Mouse (Mus musculus): ENCODE measurements at regions not wholly inside any gene's neighbourhood (a gene's known extent, or its start where the extent isn't known, plus 50 kb on each side); places are given as distances from the start of the nearest gene placed in this dataset.
"Not testable (repeated sequence)": the region's sequence is repeated elsewhere in the genome, so short reads cannot be mapped to it uniquely, and the experiment has no call there.

DNA sequence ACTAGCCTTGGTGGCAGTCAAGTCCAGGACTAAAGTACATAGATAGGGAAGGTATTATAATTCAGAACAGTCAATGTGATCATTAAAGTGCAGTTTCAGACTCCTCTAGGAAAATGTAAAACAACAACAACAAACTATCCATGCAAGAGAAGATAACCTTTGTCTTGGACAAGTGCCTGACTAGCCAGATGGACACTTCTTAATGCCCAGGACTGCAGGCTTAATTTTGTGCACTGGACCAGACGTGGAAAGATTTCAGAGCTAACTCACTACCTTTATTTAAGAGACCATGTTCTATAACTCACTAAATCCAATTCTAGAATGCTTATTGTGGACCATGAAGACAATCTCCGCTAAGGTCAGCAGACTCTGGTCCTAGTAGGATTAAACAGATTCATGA, 215.6 kb upstream of the Stxbp5 start:
- DNase-seq (ENCODE audit: low read depth, low spot score), result no peak

DNA sequence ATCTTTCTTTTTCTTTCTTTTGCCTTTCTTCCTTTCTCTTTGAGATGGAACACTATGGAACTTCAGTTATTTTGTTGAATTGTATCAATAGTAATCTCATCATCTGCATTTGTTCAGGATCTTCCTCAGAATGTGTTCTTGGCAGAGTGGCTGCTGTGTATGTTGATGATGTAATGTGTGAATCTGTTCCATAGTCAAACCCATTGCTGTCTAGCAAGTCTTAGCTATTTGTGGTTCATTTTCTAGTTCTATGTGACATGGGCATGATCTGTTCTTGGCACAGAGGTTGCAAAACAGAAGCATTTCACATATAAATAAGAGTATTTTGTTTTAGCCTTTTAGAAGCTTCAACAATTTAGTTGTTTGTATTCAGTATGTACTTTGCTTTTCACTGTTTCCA, 212.4 kb upstream of the Stxbp5 start:
- DNase-seq (ENCODE audit: low read depth, low spot score), result no peak

DNA sequence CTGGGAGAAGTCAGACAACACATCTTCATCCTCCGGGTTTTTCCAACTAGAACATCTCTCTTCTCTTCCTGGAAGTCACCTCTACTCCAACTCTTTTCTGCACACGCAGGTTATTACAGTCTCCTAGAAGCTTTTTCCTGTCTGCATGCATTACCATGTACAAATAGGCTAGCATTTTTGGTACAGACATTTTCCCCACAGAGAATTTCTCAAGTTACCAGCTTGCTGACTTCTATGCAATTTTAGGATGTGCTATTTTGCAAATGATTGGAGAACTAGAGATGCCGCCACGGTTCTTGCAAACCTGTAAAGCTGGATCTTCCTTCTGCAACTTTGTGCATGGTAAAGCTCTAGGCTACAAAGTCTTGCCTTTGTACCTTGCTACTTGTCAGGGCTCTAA, 210.2 kb upstream of the Stxbp5 start:
- no peak for DNase-seq (ENCODE audit: low read depth, low spot score)

DNA sequence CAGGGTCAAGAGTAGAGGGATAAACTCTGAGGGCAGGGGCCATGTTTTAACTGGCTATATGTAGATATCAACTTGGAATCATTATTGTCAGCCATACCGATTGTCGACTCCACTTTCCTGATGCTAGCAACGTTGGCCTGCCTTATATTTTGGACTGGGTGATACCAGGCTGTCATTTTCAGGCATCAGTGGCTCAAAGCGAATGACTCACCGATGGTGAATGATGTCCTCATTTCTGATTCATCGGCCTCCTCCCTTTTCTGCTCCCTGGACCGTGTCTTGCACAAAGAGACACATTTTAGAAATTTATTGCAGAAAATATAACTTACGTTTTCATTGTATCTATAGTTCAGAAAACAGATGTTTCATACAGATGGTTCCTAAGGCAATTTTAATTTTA, 209.0 kb upstream of the Stxbp5 start:
- DNase-seq (ENCODE audit: low read depth, low spot score), result no peak

DNA sequence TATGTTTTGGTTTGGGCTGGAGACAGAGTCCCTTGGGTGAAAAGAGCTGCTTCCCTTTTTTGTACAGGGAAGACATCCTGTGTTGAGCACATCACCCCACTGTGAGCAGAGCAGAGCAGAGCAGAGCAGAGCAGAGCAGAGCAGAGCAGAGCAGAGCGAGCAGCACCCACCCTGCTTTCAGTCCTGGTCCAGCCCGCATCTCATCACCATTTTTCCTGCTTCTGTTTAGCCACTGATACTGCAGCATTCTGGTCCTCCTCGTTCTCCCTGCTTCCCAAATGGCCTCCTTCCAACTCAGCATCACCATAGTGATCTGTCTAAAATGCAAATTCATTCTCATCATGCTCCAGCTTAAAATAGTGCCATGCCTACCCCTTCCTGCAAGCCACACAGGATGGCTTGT, 206.2 kb upstream of the Stxbp5 start:
- peak; percentile 15 for DNase-seq (ENCODE audit: low read depth, low spot score)

DNA sequence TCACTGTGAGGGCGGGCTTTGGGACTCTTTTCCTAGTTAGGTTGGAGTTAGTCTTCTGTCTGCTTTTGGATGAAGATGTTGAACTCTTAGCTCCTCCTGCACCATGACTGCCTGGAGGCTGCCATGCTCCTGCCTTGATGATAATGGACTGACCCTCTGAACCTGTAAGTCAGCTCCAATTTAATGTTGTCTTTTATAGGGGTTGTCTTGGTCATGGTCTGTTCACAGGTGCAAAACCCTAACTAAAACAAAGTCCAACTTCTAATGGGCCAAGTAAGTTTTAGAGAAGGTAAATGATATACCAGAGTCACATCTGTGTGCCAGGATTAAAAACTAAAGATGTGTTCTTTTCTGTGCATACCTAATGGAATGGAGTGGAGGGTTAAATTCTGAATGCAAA, 205.8 kb upstream of the Stxbp5 start:
- DNase-seq (ENCODE audit: low read depth, low spot score), result no peak

DNA sequence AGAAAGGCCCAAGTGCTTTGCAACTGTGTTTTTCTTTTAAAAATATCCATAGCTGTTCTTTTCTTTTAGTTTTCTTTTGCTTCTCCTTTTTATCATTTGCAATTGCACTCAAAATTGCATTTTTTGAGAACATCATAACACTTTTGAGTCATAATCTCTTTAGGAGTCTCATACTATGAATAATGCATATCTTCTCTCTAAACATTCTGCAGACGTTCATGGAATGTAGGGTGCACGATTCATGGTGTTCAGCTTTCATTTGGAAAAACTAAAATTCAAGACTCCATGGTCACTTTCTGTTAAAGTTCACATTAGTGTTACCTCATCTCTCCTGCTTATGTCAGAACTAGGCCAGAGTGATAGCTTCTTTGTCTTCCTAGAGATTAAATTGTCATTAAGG, 200.8 kb upstream of the Stxbp5 start:
- no peak for DNase-seq (ENCODE audit: low read depth, low spot score)

DNA sequence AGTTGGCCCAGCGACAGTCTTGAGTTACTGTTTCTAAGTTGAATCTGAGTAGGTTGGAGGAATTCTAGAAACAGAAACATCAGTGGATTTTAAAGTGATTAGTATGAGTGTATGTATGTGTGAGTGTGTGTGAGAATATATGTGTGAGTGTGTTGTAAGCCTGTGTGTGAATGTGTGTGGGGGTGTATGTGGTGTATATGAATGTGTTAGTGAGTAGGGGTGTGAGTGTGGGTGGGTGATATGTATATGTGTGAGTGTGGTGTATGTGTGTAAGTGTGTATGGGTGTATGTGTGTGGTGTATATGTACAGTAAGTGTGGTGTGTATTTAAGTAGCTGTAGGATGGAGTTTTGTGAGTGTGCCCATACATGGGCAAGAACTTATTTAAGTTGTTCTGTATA, 197.6 kb upstream of the Stxbp5 start:
- DNase-seq (ENCODE audit: low read depth, low spot score), result no peak

DNA sequence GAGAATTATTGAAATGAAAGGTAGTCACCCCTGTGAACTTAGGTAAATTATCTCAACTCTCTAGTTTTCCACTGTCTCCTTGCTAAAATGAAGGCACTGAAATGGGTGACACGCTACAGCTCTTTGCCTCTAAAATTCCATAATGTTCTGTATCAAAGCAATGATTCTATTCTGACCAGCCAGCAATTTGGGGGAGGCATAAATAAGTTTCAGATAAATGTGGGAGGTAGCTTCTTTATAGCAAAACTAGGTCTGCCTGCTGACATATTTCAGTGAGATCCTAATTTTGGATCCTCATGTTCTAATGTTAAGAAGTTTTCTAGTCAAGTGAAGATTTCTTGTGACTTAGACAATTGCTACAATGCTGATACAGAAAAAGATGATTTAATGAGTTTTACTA, 193.2 kb upstream of the Stxbp5 start:
- no peak for DNase-seq (ENCODE audit: low read depth, low spot score)

DNA sequence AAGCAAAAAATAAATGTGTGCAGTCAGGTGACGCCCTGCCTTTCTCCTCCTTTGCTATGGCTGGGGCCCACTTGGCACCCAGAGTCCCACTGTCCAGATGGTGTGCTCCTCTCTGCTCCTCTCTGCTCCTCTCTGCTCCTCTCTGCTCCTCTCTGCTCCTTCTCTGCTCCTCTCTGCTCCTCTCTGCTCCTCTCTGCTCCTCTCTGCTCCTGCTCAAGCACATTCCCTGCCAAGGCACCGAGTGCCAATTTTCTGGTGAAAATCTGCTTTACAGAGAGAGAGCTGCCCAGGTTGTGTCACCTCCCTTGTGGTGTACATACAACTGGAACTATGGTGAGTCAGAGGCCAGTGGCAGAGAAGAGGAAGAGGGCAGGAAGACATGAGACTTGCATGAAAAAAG, 192.8 kb upstream of the Stxbp5 start:
- DNase-seq (ENCODE audit: low read depth, low spot score), result no peak

DNA sequence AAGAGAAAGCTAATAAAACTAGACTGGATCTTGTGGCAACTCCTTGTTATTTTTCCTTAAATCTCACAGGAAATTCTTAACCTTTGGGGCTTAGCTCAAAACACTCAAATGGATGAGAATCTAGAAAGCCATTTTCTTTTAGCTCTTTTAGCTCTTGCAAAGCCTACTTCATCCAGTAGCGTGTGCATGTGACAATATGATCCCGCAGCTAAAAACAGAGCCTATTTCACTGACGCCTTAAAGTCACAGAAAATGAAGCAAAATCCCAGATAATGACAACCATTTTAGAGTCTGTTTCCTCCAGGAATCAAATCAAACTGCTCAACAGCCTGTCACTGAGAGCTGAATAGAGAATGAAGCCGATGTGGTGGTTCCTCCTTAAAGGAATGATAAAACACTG, 185.1 kb upstream of the Stxbp5 start:
- DNase-seq (ENCODE audit: low read depth, low spot score), result no peak

DNA sequence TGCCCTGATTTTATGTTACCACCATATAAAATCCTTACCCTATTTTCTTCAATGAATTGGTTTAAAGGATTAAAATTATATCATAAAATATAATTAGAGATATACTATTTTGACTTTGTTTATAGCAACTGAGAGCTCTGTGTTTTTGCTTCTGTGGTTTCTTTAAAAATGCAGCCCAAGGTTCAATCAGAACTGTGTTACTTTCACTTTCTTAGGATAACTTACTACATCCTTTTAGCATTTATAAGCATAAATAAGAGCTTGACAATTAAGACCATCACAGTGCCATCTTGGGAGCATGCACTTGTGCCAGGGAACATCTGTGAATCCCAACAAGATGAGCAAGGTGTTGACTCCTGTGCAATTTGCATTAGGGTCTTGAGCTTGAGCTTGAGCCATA, 169.3 kb upstream of the Stxbp5 start:
- no peak for DNase-seq (ENCODE audit: low read depth, low spot score)

DNA sequence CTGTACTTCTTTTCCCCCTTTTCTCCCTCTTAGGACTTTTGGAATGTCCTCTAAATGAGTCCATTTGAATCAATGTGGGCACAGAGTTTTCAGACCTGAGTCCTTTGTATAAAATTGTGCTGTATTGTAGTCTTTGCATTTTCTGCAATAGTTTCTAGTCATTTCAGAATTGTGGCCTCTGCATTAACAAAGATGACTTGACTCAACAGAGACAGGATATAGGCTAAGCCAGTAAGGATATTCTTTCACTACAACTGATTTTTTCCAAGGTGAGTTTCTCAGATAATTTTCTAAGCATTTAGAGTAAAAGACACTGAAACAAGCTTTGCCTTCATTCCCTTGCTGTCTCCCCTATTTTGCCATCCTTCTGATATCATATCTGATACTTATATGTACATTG, 168.8 kb upstream of the Stxbp5 start:
- DNase-seq (ENCODE audit: low read depth, low spot score), result not testable (repeated sequence)

DNA sequence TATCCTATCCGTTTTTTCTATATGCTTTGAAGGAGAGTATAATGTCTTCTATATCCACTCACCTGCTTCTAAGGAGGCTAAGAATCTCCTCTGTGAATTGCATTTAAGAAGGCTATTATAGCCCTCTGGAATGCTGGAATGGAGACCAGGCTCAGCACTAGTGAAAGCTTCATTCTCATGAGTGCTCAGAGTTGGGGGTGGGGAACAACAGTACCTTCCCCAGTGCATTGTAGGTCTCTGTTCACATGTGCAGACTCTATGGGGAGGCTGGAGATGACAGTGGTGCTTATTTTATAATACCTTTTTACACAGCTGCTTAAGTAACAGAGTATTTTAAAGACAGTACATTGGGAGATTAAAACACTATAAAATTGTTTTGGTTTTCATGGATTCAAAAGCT, 145.9 kb upstream of the Stxbp5 start:
- no peak for DNase-seq (ENCODE audit: low read depth, low spot score)

DNA sequence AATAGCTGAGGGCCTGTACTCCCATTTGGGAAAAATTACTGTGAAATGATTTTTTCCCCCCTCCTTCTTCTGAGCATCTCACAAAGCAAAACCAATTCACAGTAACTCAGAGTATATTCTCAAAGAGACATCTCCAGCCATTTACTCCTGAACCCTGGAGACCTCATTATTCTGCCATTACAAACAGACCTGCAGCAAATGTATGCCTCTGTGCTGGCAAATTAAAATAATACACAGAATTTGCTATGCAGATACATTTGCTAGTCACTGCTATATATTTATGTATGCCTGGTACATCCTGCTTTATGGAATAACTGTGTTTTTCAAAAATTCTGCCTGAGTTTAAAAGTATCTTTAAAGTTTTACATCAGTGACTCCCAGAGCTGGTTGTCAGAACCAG, 145.4 kb upstream of the Stxbp5 start:
- DNase-seq (ENCODE audit: low read depth, low spot score), result no peak

DNA sequence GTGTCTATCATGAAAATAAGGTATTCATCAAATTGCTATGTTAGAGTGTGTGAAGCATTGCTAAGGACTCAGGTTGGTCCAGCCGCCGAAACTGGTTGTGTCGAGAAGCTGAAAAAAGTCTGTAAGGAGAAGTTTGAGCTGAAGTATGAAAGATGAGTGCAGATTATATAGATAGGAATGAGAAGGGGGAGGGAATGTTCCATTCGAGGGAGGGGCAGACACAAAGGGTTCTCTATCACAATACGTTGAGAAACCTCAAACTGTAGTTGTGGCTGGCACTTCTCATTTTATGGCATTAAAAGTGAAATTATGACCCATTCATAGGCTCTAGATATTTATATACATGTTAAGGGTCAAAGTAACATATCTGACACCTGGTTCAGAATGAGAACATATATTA, 108.4 kb upstream of the Stxbp5 start:
- no peak for DNase-seq (ENCODE audit: low read depth, low spot score)

DNA sequence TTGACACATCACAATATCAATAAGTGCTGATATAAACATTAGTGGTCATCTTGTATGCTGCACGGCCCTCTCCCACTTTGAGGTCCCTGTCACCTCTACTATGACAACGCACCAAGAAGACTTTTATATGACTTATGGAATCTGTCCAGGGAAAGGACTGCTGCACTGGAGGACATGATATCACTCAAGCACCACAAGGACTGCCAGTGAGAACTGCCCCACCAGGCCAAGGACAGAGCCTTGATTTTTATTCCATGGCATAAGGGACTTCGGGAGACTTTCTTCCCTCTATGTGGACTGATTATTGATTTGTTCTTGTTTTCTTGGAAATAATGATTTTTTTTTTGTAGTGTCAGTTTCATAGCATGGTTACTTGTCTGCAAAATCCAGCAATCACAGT, 97.7 kb upstream of the Stxbp5 start:
- no peak for DNase-seq (ENCODE audit: low read depth, low spot score)

DNA sequence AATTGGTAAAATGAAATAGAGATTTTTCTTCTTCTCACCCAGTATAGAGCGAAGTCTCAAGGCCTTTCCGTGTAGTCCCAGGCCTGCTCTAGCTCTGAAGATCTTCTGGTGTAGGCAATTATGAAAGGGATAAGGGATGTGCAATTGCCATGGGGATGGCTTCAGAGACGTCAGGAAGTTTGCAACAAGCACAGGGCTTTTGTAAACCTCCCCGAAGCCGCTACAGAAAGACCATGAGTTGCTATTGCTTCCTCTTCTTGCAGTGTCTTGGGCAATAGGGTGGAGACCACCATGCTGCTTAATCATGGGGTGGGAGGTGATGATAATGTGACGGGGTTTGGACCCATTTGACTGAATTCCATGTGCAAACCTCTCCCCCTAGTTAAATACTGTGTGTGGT, 95.3 kb upstream of the Stxbp5 start:
- no peak for DNase-seq (ENCODE audit: low read depth, low spot score)

DNA sequence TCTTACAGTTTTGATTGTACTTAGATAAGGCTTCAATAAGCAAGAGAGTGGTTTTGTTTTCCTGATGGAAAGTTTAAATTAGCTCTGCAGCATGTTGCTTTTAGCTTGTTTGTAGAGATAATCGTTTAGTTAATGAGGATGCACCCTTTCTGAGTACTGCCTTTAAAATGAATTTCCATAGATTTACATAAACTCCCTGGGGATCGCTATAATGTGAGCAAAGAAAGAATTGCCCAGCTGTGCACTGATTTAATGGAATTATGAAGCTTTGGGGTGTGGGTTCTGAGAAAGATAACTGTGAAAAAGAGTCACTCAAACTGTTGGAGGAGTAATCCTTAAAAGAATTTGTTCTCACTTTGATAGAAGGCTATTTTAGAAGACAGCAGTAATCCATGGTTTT, 91.9 kb upstream of the Stxbp5 start:
- DNase-seq (ENCODE audit: low read depth, low spot score), result no peak

DNA sequence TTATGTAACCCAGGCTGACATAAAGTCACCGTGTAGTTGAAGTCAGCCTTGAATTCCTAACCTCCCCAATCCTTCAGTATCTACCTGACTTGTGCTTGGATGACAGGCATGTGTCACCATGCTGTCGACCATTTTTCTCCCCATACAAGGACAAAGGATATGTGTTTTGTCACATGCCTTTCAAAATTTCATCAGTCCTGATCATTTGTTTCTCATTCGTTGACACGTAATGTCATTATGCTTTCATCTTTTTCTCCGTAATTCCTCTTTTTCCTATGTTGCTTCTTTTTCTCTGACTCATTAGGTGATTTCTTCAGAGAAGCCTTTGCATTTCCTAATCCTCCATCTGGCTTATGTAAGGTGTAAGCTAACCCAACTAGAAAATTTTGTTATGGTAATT, 84.5 kb upstream of the Stxbp5 start:
- DNase-seq (ENCODE audit: low read depth, low spot score), result no peak

DNA sequence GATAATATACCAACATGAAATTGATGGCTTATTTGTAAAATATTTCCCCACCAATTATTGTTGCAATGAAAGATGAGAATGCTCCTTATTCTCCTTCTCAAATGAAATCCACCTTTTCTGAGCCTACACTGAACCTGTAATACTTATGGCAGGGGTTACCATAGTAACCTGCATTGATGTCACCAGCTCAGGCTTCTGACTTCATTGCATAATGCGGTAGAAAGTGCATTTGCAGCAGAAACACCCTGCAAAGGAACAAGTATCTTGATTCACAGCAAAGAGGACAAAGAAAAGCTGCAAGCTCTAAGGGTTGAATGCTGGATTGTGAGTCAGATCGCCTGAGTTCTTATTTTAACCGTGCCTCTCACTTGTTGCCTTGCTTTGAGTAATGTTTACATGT, 75.5 kb upstream of the Stxbp5 start:
- DNase-seq (ENCODE audit: low read depth, low spot score), result no peak
